Mouse (Mus musculus): Measurements from ENCODE around the gene Pcp2. TPM values are rescaled to one million over a fixed set of nuclear protein-coding genes. Genes with fewer than 3 reads are reported as not detected.

Pcp2 gene
- total and polyA plus RNA-seq, 3 experiments = 0.35 to 0.54 TPM; not detected in 1

- TF ChIP-seq RCOR1 (IDR thresholded peaks at IDR 0.05; ENCODE audit: low read depth, low read length) (no peak), TAL1 (IDR thresholded peaks at IDR 0.05; ENCODE audit: low read length) (no peak), CTCF (IDR thresholded peaks at IDR 0.05 in 2 of 3, conservative IDR thresholded peaks at IDR 0.05 in 1 of 3; ENCODE audit: control insufficient read depth in 1 of 3, insufficient read depth in 1 of 3, low read depth in 2 of 3, low read length in 3 of 3, poor library complexity in 1 of 3, severe bottlenecking in 1 of 3) (no peak), CHD1 (IDR thresholded peaks at IDR 0.05; ENCODE audit: low read depth, low read length) (no peak), NRF1 (IDR thresholded peaks at IDR 0.05; ENCODE audit: insufficient read depth, low read depth, low read length, poor library complexity, severe bottlenecking) (no peak)
- Histone ChIP-seq H3K9ac (ENCODE audit: control insufficient read depth, low read depth, low read length, poor library complexity, severe bottlenecking) (no peak overlapping the region), H3K79me2 (ENCODE audit: control insufficient read depth, insufficient read depth, low read length, poor library complexity) (no peaks in the 10 kb centered on the region), H3K4me3 (ENCODE audit: control insufficient read depth in 1 of 2, insufficient read depth in 1 of 2, low read depth in 2 of 2, low read length in 2 of 2) (no peak overlapping the region), H3K4me1 (ENCODE audit: control insufficient read depth in 1 of 2, insufficient read depth in 2 of 2, low read length in 2 of 2) (0 out of 4 replicates have a peak, but pooled peaks cover 0 to 9% of the 10 kb centered on the region in 2 experiments), H3K36me3 (ENCODE audit: control insufficient read depth in 1 of 2, insufficient read depth in 2 of 2, low read length in 2 of 2) (no peaks in the 10 kb centered on the region), H3K27ac (ENCODE audit: control insufficient read depth, low read depth, low read length) (no peak overlapping the region), H3K9me3 (replicated peaks; ENCODE audit: insufficient read depth, low read length) (no peaks in the 10 kb centered on the region), H3K27me3 (ENCODE audit: control insufficient read depth in 1 of 2, insufficient read depth in 2 of 2, low read length in 2 of 2) (no peaks in the 10 kb centered on the region)
- no peak for DNase-seq (ENCODE audit: low read depth, low spot score)
Observed at GRCm38 (mm10) chr8:3646824-3647531, 21.6 kb upstream of the Pcp2 start.

GRCm38 (mm10) chr8:3645804-3646203, 20.5 kb upstream of the Pcp2 start:
- Histone ChIP-seq H3K4me1 (ENCODE audit: control insufficient read depth in 1 of 2, insufficient read depth in 2 of 2, low read length in 2 of 2) (0 out of 4 replicates have a peak, but pooled peaks cover 0 to 9% of the 10 kb centered on the region in 2 experiments), H3K36me3 (ENCODE audit: control insufficient read depth in 1 of 2, insufficient read depth in 2 of 2, low read length in 2 of 2) (no peaks in the 10 kb centered on the region), H3K27me3 (ENCODE audit: control insufficient read depth in 1 of 2, insufficient read depth in 2 of 2, low read length in 2 of 2) (no peaks in the 10 kb centered on the region), H3K27ac (ENCODE audit: control insufficient read depth, low read depth, low read length) (no peak overlapping the region), H3K4me3 (ENCODE audit: control insufficient read depth in 1 of 2, insufficient read depth in 1 of 2, low read depth in 2 of 2, low read length in 2 of 2) (no peak overlapping the region), H3K9ac (ENCODE audit: control insufficient read depth, low read depth, low read length, poor library complexity, severe bottlenecking) (no peak overlapping the region), H3K79me2 (ENCODE audit: control insufficient read depth, insufficient read depth, low read length, poor library complexity) (no peaks in the 10 kb centered on the region), H3K9me3 (replicated peaks; ENCODE audit: insufficient read depth, low read length) (no peaks in the 10 kb centered on the region)
- TF ChIP-seq MXI1 (IDR thresholded peaks at IDR 0.05; ENCODE audit: low read depth, low read length) (no peak), UBTF (IDR thresholded peaks at IDR 0.05; ENCODE audit: borderline replicate concordance, insufficient read depth, low read depth, low read length) (no peak), CTCF (IDR thresholded peaks at IDR 0.05 in 2 of 3, conservative IDR thresholded peaks at IDR 0.05 in 1 of 3; ENCODE audit: control insufficient read depth in 1 of 3, insufficient read depth in 1 of 3, low read depth in 2 of 3, low read length in 3 of 3, poor library complexity in 1 of 3, severe bottlenecking in 1 of 3) (peak; percentile 37 to 64 (median 58)), RAD21 (IDR thresholded peaks at IDR 0.05; ENCODE audit: low read depth, low read length) (peak; percentile 42), ETS1 (IDR thresholded peaks at IDR 0.05; ENCODE audit: low read depth, low read length) (no peak), JUND (IDR thresholded peaks at IDR 0.05; ENCODE audit: low read depth, low read length) (no peak), POLR2A (IDR thresholded peaks at IDR 0.05; ENCODE audit: control insufficient read depth in 1 of 2, insufficient read depth in 1 of 2, low read depth in 1 of 2, low read length in 2 of 2, poor library complexity in 1 of 2) (no peak), MEF2A (IDR thresholded peaks at IDR 0.05; ENCODE audit: extremely low read depth, insufficient replicate concordance, low read depth, low read length, poor library complexity, severe bottlenecking) (no peak), SMC3 (IDR thresholded peaks at IDR 0.05; ENCODE audit: low read depth, low read length) (peak; percentile 35), GABPA (IDR thresholded peaks at IDR 0.05; ENCODE audit: low read depth, low read length) (no peak), ZC3H11A (IDR thresholded peaks at IDR 0.05; ENCODE audit: low read depth, low read length) (no peak), BHLHE40 (IDR thresholded peaks at IDR 0.05; ENCODE audit: borderline replicate concordance, low read depth, low read length) (no peak), GATA1 (IDR thresholded peaks at IDR 0.05; ENCODE audit: low read depth, low read length) (no peak), ZKSCAN1 (IDR thresholded peaks at IDR 0.05; ENCODE audit: low read depth, low read length) (no peak), MAZ (IDR thresholded peaks at IDR 0.05; ENCODE audit: low read depth, low read length) (no peak), MAX (IDR thresholded peaks at IDR 0.05; ENCODE audit: low read length) (no peak), NRF1 (IDR thresholded peaks at IDR 0.05; ENCODE audit: insufficient read depth, low read depth, low read length, poor library complexity, severe bottlenecking) (no peak), EP300 (IDR thresholded peaks at IDR 0.05; ENCODE audit: low read depth in 1 of 2, low read length in 2 of 2) (no peak), HCFC1 (IDR thresholded peaks at IDR 0.05; ENCODE audit: low read depth, low read length) (no peak), RCOR1 (IDR thresholded peaks at IDR 0.05; ENCODE audit: low read depth, low read length) (no peak), ELF1 (IDR thresholded peaks at IDR 0.05; ENCODE audit: low read depth, low read length) (no peak), KAT2A (conservative IDR thresholded peaks at IDR 0.05; ENCODE audit: low read depth, low read length) (no peak)
- DNase-seq (ENCODE audit: low read depth, low spot score) = peak; percentile 84
